8 mouse cellular contexts compared by ENCODE assay signal in the genomic region with DNA sequence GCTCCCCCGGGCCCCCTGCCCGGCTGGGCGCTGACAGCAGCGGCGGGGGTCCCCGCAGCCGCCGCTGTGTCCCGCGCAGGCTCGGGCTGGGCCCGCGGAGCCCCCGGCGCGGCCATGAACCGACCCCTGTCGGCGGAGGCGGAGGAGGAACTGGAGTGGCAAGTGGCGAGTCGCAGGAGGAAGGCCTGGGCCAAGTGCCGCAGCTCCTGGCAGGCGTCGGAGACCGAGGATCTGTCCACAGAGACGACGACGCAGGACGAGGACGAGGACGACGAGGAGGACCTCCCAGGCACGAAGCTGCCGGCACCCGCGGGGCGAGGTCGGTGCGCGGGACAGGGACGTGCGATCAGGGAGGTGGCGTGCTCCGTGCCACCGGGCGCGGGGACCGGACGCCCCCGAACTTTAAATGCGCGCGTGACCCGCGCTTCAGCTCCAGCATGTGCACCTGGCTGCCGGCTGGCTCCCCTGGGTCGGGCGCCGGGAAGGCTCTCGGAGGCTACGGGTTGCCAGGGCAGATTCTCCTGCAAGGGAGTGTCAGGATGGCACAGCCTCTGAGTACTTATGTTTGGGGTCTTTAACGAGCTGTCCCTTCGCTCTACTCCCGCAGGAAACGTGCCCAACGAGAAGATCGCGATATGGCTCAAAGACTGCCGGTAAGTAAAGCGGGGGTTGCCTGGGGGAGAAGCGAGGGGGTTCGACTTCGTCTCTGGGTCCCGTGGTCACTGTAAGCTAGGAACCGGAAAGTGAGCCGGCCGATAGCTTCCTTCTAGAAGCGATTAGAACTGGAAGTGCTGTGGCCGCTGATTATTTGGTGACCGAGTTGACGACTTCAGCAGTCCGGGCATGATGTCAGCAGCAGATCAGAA. TPM values are rescaled to one million over a fixed set of nuclear protein-coding genes. Genes with fewer than 3 reads are reported as not detected.
DNase-seq lines count a peak whose midpoint lies in the region; TF ChIP-seq lines count a peak whose summit lies in the region.

No protein-coding gene starts in this region.

- peaks cover 7% of the 10 kb centered on the region; the same call in 1 of the 2 replicates for H3K4me1 ChIP-seq in cerebellum, adult 2 months (ENCODE audit: control insufficient read depth, insufficient read depth, low read length)
- peaks cover 18% of the 10 kb centered on the region; the same call in 1 of the 2 replicates for H3K4me1 ChIP-seq in hindbrain, embryonic 10.5 days (replicated peaks)

- H3K27ac ChIP-seq in cerebellum, adult 2 months (ENCODE audit: insufficient read depth, low read length): peak overlapping the region; percentile 57
- H3K27ac ChIP-seq in hindbrain, embryonic 10.5 days: peak overlapping the region; percentile 88

- TF ChIP-seq CTCF in cerebellum, adult 2 months (IDR thresholded peaks at IDR 0.05; ENCODE audit: borderline replicate concordance, insufficient read depth, low read depth, low read length): no peak

- H3K36me3 ChIP-seq in hindbrain, embryonic 10.5 days: no peaks in the 10 kb centered on the region

- H3K27me3 ChIP-seq in cerebellum, adult 2 months (ENCODE audit: control insufficient read depth, insufficient read depth, low read length): no peaks in the 10 kb centered on the region
- H3K27me3 ChIP-seq in hindbrain, embryonic 10.5 days (ENCODE audit: insufficient read depth, poor library complexity, severe bottlenecking): no peaks in the 10 kb centered on the region

- 0 out of 2 replicates have a peak, but pooled peaks have one; percentile 6 for TF ChIP-seq POLR2A in cerebellum, adult 2 months (IDR thresholded peaks at IDR 0.05; ENCODE audit: borderline replicate concordance, insufficient read depth, low read length)

- H3K4me3 ChIP-seq in cerebellum, adult 2 months (replicated peaks; ENCODE audit: insufficient read depth, low read depth, low read length): peak overlapping the region; percentile 94
- peak overlapping the region; percentile 77 for H3K4me3 ChIP-seq in hindbrain, embryonic 10.5 days

- WGBS in cerebellum, adult 2 months: under 1% methylated on average over 83 of the region's 83 CpGs
- WGBS in hindbrain, embryonic 10.5 days: under 1% methylated on average over 83 of the region's 83 CpGs

- peak; percentile 46 for DNase-seq in NIH3T3 (ENCODE audit: low read depth)
- DNase-seq in cerebellum, adult 2 months: peak; percentile 82 to 86
- peak; percentile 56 for DNase-seq in forelimb bud, embryonic 11.5 days (ENCODE audit: low read depth, low spot score)
- peak; percentile 78 for DNase-seq in hindbrain, embryonic 10.5 days (ENCODE audit: low spot score)
- peak; percentile 66 to 70 for DNase-seq in layer of hippocampus, postnatal 14 days (ENCODE audit: low spot score in 2 of 2)
- DNase-seq in lung, postnatal 10 days: peak; percentile 76
- peak; percentile 49 for DNase-seq in ovary, postnatal 14 days (ENCODE audit: low spot score)
- DNase-seq in urinary bladder, postnatal 25 days (ENCODE audit: low spot score): peak; percentile 54

- no peaks in the 10 kb centered on the region for H3K9me3 ChIP-seq in hindbrain, embryonic 10.5 days

RNA-seq across cellular contexts. Expression of a gene that starts 0.5 kb away (rescaled TPM):
- polyA plus RNA-seq in cerebellum, adult 2 months (2012; rRNA removed): 21.5 and 21.6 TPM in 2 replicates
- polyA plus RNA-seq in hindbrain, embryonic 10.5 days (2016; fragmentation: Nextera tagmentation; extraction: Ambion mirVana): 5.2 and 6.1 TPM in 2 replicates
- 10 to 100 TPM; 40.0 to 43.1 TPM for total RNA-seq in layer of hippocampus, postnatal 14 days (2021)

Comparison
In these comparisons a context has a peak if more than half of its experiments do, and no peak if none do; other contexts are left out.
1. Peak in every context shown above with its lines: DNase-seq, H3K4me3 ChIP-seq and H3K27ac ChIP-seq.